Mouse (Mus musculus) limb, embryonic 14.5 days (tissue): ENCODE measurements around the gene Rgma. TPM values are rescaled to one million over a fixed set of nuclear protein-coding genes. Genes with fewer than 3 reads are reported as not detected.

ENCODE experiments used
- ATAC-seq: fragments of 200-750 bp; cut with Nextera tagmentation; 2 replicates; pipeline ENCODE4 v1.8.0; 2017; ENCODE audit warnings: low read depth, moderate number of reproducible peaks, moderate TSS enrichment; ENCODE audit not compliant: low FRiP score
- DNase-seq: peaks from one replicate; pipeline ENCODE4 v3.0.0-alpha.2; 2015; ENCODE audit warnings: low spot score
- H3K27ac ChIP-seq: fragments of 300-500 bp; sonication (generic); replicated peaks from 2 replicates; pipeline ENCODE4 v1.5.1; 2014; ENCODE audit warnings: low read depth, mild to moderate bottlenecking, low read length, moderate library complexity, mixed read lengths
- H3K27me3 ChIP-seq: fragments of 300-500 bp; sonication (generic); 2 replicates; pipeline ENCODE4 v1.6.1; 2014; ENCODE audit warnings: low read length, mixed read lengths; ENCODE audit not compliant: control insufficient read depth, insufficient read depth
- H3K36me3 ChIP-seq: fragments of 300-500 bp; sonication (generic); 2 replicates; pipeline ENCODE4 v1.6.1; 2014; ENCODE audit warnings: mild to moderate bottlenecking, low read length, moderate library complexity, mixed read lengths; ENCODE audit not compliant: control insufficient read depth, insufficient read depth
- H3K4me1 ChIP-seq: fragments of 300-500 bp; sonication (generic); 2 replicates; pipeline ENCODE4 v1.6.1; 2014; ENCODE audit warnings: antibody characterized with exemption, low read length, mixed read lengths; ENCODE audit not compliant: control insufficient read depth, insufficient read depth
- H3K4me2 ChIP-seq: fragments of 300-500 bp; sonication (generic); replicated peaks from 2 replicates; pipeline ENCODE4 v1.6.1; 2014; ENCODE audit warnings: low read depth, mild to moderate bottlenecking, low read length, moderate library complexity; ENCODE audit not compliant: severe bottlenecking
- H3K4me3 ChIP-seq: fragments of 300-500 bp; sonication (generic); replicated peaks from 2 replicates; pipeline ENCODE4 v1.5.1; 2014; ENCODE audit warnings: low read length
- H3K9ac ChIP-seq: fragments of 300-500 bp; sonication (generic); 2 replicates; pipeline ENCODE4 v1.6.1; 2014; ENCODE audit warnings: mild to moderate bottlenecking, low read depth, low read length, moderate library complexity; ENCODE audit not compliant: severe bottlenecking
- H3K9me3 ChIP-seq: fragments of 300-500 bp; sonication (generic); 2 replicates; pipeline ENCODE4 v1.6.1; 2016; ENCODE audit warnings: low read length; ENCODE audit not compliant: control insufficient read depth
- POLR2A ChIP-seq: fragments of 200-500 bp; IDR thresholded peaks from 2 replicates; pipeline ENCODE4 v1.8.0; 2012; ENCODE audit warnings: inconsistent platforms, mild to moderate bottlenecking, moderate library complexity, borderline replicate concordance; ENCODE audit not compliant: insufficient read depth, insufficient read length; ENCODE audit errors: extremely low read depth
- WGBS: fragments of 180-500 bp; shearing (Covaris S2); extraction: QIAGEN DNeasy Blood & Tissue Kit; methylation state at CpG from one replicate; pipeline ENCODE4 v1.1.7; 2014; 5-methylcytosine and 5-hydroxymethylcytosine counted together
- polyA plus RNA-seq, 2 experiments: library from polyadenylated mRNA; depleted of rRNA in 1 of 2; stranded (reverse) in 1 of 2; unstranded in 1 of 2; fragments of >200 nt; fragmentation: Nextera tagmentation in 1 of 2; extraction: Ambion mirVana in 1 of 2; gene quantifications; 2 replicates each; pipeline versions ENCODE4 v1.2.1 to v1.2.3; 2012 to 2014

The Rgma gene
- polyA plus RNA-seq (2012; rRNA removed) = 49.1 and 64.3 TPM in 2 replicates
- 23.5 and 30.9 TPM in 2 replicates for polyA plus RNA-seq (2014; fragmentation: Nextera tagmentation; extraction: Ambion mirVana)

GRCm38 (mm10) chr7:73375257-73376100 lies at the start of gene Rgma:
Gene Rgma, plus strand, starts transcription at chr7:73375509.
- peak within 1 kb of the TSS; percentile 69 for H3K27ac ChIP-seq
- ATAC-seq (peak; percentile 75), DNase-seq (peak; percentile 79)
- H3K4me1 ChIP-seq = peaks cover 30% of the 10 kb centered on the region
- H3K27me3 ChIP-seq = peaks cover 33% of the 10 kb centered on the region
- 6% methylated on average over 41 of the region's 85 CpGs for WGBS
- H3K4me3 ChIP-seq = peak within 1 kb of the TSS; percentile 69
- no peak for TF ChIP-seq POLR2A
- peak within 1 kb of the TSS; percentile 94 for H3K4me2 ChIP-seq
- H3K9me3 ChIP-seq = no peaks in the 10 kb centered on the region
- peak within 1 kb of the TSS; percentile 71 for H3K9ac ChIP-seq
- no peaks in the 10 kb centered on the region for H3K36me3 ChIP-seq

- H3K9ac ChIP-seq = no peak overlapping the region
- H3K4me2 ChIP-seq = no peak overlapping the region
- peaks cover 22% of the 10 kb centered on the region for H3K4me1 ChIP-seq
- no peak overlapping the region for H3K4me3 ChIP-seq
- no peaks in the 10 kb centered on the region for H3K27me3 ChIP-seq
- no peak overlapping the region for H3K27ac ChIP-seq
- peak; percentile 53 for DNase-seq
- TF ChIP-seq POLR2A = no peak
- H3K9me3 ChIP-seq = 0 out of 2 replicates have a peak, but pooled peaks cover 3% of the 10 kb centered on the region
- 72% methylated on average over 14 of the region's 14 CpGs for WGBS
- no peak for ATAC-seq
- no peaks in the 10 kb centered on the region for H3K36me3 ChIP-seq
Observed at GRCm38 (mm10) chr7:73326236-73326635, 49.1 kb upstream of the Rgma start.

GRCm38 (mm10) chr7:73326680-73327079 lies 48.6 kb upstream of the Rgma start:
- ATAC-seq = no peak
- WGBS = 86% methylated on average over 11 of the region's 11 CpGs

GRCm38 (mm10) chr7:73327193-73327592 lies 48.1 kb upstream of the Rgma start:
- no peak overlapping the region for H3K4me2 ChIP-seq
- H3K27me3 ChIP-seq = no peaks in the 10 kb centered on the region
- no peak overlapping the region for H3K4me3 ChIP-seq
- no peaks in the 10 kb centered on the region for H3K36me3 ChIP-seq
- ATAC-seq (peak; percentile 74), DNase-seq (peak; percentile 73)
- peaks cover 29% of the 10 kb centered on the region for H3K4me1 ChIP-seq
- 0 out of 2 replicates have a peak overlapping the region, but pooled peaks have one; percentile 14 for H3K27ac ChIP-seq
- H3K9me3 ChIP-seq = no peaks in the 10 kb centered on the region
- WGBS = 42% methylated on average over 8 of the region's 8 CpGs
- TF ChIP-seq POLR2A = no peak
- H3K9ac ChIP-seq = no peak overlapping the region

More at GRCm38 (mm10) chr7:73326680-73327079, 48.6 kb upstream of the Rgma start:
- TF ChIP-seq POLR2A = no peak
- Histone ChIP-seq H3K4me3 (no peak overlapping the region), H3K4me2 (no peak overlapping the region), H3K36me3 (no peaks in the 10 kb centered on the region), H3K9me3 (no peaks in the 10 kb centered on the region), H3K9ac (no peak overlapping the region), H3K27ac (no peak overlapping the region), H3K4me1 (peaks cover 24% of the 10 kb centered on the region), H3K27me3 (no peaks in the 10 kb centered on the region)
- no peak for DNase-seq

- H3K27ac ChIP-seq = no peak overlapping the region
Observed at GRCm38 (mm10) chr7:73327652-73328051, 47.7 kb upstream of the Rgma start.

More at GRCm38 (mm10) chr7:73327652-73328051, 47.7 kb upstream of the Rgma start:
- no peak overlapping the region for H3K4me2 ChIP-seq
- no peak for DNase-seq
- no peaks in the 10 kb centered on the region for H3K9me3 ChIP-seq
- no peak for TF ChIP-seq POLR2A
- peaks cover 29% of the 10 kb centered on the region for H3K4me1 ChIP-seq
- H3K4me3 ChIP-seq = no peak overlapping the region
- no peak overlapping the region for H3K9ac ChIP-seq
- no peaks in the 10 kb centered on the region for H3K27me3 ChIP-seq
- H3K36me3 ChIP-seq = no peaks in the 10 kb centered on the region
- 85% methylated on average over 5 of the region's 5 CpGs for WGBS
- ATAC-seq = no peak
